Mouse (Mus musculus) cortical plate, adult 2 months (tissue): ENCODE measurements around the gene Rlbp1.

ENCODE experiments used
- CTCF ChIP-seq: fragments of 200-500 bp; IDR thresholded peaks from 2 replicates; pipeline ENCODE4 v1.5.1; 2011; ENCODE audit warnings: mild to moderate bottlenecking, control low read depth, low read length; ENCODE audit not compliant: insufficient read depth; ENCODE audit errors: extremely low read depth
- POLR2A ChIP-seq: fragments of 200-500 bp; IDR thresholded peaks from 2 replicates; pipeline ENCODE4 v1.6.1; 2011; ENCODE audit warnings: mild to moderate bottlenecking, low read length, control low read depth; ENCODE audit not compliant: insufficient read depth; ENCODE audit errors: extremely low read depth

- no peak for TF ChIP-seq POLR2A
- TF ChIP-seq CTCF, result no peak
Observed at GRCm38 (mm10) chr7:79358350-79359182, 28.3 kb downstream of the Rlbp1 start.
